Mouse (Mus musculus): ENCODE data around the gene Frem3. TPM values are rescaled to one million over a fixed set of nuclear protein-coding genes. Genes with fewer than 3 reads are reported as not detected.

Frem3 gene
- polyA plus RNA-seq, 1 experiment from 2014 or later, result not detected

Other genes starting within 250 kb of the Frem3 start
- gene Gypa, start 117.3 kb upstream of the Frem3 start, polyA plus RNA-seq (2018), result not detected in 3 replicates
- gene Smarca5, start 128.4 kb downstream of the Frem3 start, polyA plus RNA-seq (2018), result 23.7 to 43.7 TPM (median 31.2 TPM) in 3 replicates

Measured in macrophage (primary cell).